Mouse (Mus musculus): ENCODE data around the gene Zdhhc8.
"Not testable (repeated sequence)": the region's sequence is repeated elsewhere in the genome, so short reads cannot be mapped to it uniquely, and the experiment has no call there.

Zdhhc8 gene

DNA sequence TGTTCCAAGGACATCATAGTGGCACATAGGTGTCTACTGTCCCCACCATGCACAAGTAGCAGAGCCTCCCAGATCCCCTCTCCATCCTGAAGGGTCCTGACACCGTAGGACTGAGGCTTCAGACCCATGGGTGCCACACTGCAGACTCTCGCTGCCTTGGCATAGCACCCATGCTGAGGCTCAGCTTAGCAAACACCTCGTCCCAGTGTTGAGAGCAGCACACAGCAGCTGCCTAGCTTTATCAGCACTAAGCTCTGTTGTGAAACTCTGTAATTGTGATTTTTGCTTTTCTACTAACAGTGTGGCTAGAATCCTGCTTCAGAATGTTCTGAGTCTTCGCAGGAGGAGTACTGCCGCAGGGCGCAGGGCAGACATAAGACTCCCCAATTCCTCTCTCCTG is 37.1 kb downstream of the Zdhhc8 start:
- no peak for DNase-seq (ENCODE audit: low spot score in 2 of 2)

- DNase-seq (ENCODE audit: low spot score in 2 of 2), result not testable (repeated sequence)
Observed at GRCm38 (mm10) chr16:18195561-18195960, 39.4 kb downstream of the Zdhhc8 start.

- DNase-seq (ENCODE audit: low spot score in 2 of 2), result peak; percentile 72 to 87
Observed at GRCm38 (mm10) chr16:18195068-18195467, 39.9 kb downstream of the Zdhhc8 start.

GRCm38 (mm10) chr16:18194208-18194985 is 40.5 kb downstream of the Zdhhc8 start:
- DNase-seq (ENCODE audit: low spot score in 2 of 2), result peak in 1 of 2 experiments; percentile 50

DNA sequence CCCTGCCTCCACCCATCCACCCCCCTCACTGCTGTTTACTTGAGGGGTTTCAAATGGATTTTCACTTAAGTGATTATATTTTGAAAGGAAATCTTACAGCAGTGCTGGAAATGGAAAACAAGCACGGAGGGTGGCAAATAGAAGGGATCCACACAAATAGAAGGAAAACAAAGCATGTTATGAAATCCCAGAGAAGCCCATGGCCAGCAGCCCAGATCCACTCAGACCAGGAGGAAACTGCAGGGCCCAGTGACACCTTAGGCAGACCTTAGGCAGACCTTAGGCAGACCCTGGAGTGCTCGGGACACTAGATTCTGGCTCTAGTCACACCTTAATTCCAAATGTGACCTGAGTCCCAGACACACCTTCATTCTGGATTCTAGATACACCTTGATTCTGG is 43.9 kb downstream of the Zdhhc8 start:
- DNase-seq (ENCODE audit: low spot score in 2 of 2), result no peak

GRCm38 (mm10) chr16:18187221-18187620 is 47.7 kb downstream of the Zdhhc8 start:
- no peak for DNase-seq (ENCODE audit: low spot score in 2 of 2)

DNA sequence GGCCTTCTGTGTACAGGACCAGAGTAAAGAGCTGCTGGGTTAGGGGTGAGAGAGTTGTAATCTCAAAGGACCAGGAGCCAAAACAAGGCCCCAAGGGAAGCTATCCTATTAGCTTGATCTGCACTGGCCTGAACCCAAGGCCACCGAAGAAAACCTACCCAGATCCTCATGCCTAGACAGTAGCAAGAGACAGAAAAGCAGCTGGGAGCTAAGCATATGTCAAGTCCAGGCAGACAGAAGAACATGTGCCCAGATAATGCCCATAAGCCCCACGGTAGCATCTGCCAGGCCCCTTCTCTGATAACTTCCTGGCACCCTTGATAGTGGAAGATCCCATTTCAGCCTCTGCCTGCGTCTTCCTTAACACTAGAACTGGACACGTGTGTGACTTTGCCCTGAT is 48.1 kb downstream of the Zdhhc8 start:
- no peak for DNase-seq (ENCODE audit: low spot score in 2 of 2)

DNA sequence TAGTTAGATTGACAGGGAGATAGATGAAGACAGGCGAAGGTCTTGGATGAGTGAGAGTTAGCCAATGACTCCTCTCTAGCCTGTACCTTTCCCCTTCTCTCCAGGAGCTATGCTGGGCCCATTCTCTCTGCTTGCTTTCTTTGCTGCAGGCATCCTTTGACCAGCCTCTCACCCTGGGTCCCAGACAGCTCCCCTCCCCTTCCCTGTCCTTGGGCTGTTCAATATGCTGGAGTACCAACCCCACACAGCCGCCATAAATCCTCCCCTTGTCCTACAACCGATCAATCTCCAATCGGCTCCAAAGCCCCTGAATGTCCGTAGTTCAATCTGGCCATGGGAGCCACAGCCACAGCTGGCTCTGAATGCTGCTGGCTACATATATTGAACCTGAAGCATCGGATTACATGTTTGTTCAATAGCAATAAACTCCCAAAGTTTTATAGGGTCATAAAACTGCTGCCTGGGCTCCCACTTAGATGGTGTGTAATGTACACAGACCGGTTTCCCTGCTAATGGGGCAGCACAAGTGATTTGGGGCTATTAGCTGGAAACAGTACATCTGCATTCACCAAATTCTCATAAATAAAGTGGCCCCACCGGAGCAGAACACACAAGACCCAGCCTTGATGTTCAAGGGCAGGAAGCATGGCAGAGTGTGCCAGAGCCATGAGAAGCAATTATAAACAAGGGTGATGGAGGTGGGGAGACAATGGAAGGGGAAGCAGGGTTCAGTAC is 49.1 kb downstream of the Zdhhc8 start:
- no peak for DNase-seq (ENCODE audit: low spot score in 2 of 2)

- no peak for DNase-seq (ENCODE audit: low spot score in 2 of 2)
Observed at GRCm38 (mm10) chr16:18182766-18183165, 52.2 kb downstream of the Zdhhc8 start.

DNA sequence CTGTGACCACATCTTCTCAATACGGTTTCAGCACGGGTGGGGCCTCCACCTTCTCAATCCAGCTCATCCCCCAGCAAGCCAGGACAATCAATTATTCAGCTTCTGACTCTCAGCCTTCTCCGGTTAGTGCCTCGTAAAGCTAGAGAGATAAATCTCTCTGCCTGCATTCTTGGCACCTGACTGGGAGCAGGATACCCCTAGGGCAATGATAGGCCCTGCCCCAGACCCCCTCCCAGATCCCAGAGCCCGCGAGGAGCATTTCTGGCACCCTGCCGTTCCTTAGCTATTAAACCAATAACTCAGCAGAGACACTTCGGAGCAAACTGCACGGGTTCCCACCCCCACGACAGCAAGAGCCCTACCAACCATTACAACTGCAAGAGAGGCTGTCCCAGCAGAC is 53.5 kb downstream of the Zdhhc8 start:
- no peak for DNase-seq (ENCODE audit: low spot score in 2 of 2)

- DNase-seq (ENCODE audit: low spot score in 2 of 2), result no peak
Observed at GRCm38 (mm10) chr16:18179591-18179990, 55.3 kb downstream of the Zdhhc8 start.

- no peak for DNase-seq (ENCODE audit: low spot score in 2 of 2)
Observed at GRCm38 (mm10) chr16:18176758-18177157, 58.2 kb downstream of the Zdhhc8 start.

DNA sequence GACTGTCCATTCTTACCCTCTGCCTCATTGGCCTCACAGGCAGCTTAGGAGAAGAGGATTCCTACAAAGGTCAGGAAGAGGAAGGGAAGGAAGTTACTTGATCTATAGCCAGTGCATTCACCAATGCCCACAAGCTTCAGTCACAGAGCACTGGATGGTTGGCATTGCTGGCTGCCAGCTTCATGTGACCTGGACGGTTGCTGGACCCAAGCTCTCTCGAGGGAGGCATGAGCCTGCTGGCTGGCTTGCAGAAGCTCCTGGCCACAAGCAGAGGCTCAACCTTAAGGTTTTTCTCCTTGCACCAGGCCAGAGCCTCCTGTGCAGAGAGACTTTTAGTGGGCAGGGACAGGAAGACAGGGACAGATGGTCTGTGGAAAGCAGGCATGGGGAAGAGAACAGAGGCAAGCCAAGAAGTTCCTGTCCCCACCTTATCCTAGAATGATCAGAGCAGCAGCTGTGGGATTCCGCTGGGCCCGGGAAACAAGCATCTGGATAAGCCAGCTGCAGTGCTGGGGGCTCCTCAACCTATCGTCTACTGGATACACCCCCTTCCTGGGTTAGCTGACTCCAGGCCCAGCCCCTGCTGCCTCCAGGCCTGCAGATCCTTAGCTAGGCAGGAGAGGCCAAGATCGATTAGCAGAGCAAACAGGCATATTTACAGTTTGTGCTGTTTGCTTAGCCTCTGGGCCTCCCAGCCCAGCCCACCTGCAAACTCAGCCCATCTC is 59.0 kb downstream of the Zdhhc8 start:
- DNase-seq (ENCODE audit: low spot score in 2 of 2), result peak in 1 of 2 experiments; percentile 39

DNA sequence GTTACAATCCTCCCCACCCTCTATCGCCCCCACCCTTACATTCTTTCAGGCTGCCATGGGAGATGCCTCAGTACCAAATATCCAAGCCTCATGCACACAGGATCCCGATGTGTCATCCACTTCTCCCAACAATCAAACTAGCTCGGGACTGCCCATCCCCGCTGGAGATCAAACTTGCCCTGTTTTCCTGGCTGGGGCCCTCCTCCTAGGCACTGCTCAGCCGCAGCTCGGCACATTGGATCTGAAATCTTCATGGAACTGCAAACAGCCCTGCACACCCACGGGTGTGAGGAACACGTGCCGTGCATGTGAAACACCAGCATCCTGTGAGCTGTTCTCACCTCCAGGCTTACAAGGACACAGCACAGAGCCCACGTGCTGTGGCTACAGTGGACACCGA is 61.1 kb downstream of the Zdhhc8 start:
- DNase-seq (ENCODE audit: low spot score in 2 of 2), result peak; percentile 65 to 84

DNA sequence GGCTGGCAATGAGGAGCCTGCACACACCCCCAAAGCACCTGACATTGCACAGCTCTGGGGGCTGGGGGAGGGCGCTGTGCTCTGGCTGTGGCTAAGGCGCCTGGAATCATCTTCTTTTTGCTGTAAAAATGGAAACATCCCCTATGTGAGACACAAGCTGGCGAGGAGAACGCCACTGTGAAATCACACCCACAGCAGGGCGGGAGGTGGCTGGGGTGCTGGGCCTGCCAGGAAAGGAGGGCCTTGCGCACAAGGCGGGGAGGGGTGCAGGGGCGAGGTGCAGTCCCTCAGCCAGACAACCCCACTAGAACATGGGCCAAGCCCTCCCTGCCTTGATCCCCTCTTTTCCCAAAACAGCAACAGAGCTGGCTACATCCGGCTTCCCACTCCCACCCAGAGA is 61.7 kb downstream of the Zdhhc8 start:
- DNase-seq (ENCODE audit: low spot score in 2 of 2), result peak; percentile 79 to 89

- DNase-seq (ENCODE audit: low spot score in 2 of 2), result peak in 1 of 2 experiments; percentile 85
Observed at GRCm38 (mm10) chr16:18172266-18172855, 62.6 kb downstream of the Zdhhc8 start.

All from left cerebral cortex, adult 9 months (tissue).